Comparison of ENCODE assay signal across 28 mouse cellular contexts in genomic region chr13:114315374-114315773, GRCm38 (mm10).
DNase-seq lines count a peak whose midpoint lies in the region; ATAC-seq and TF ChIP-seq lines count a peak whose summit lies in the region.
"Had no signal": no experiment of that assay in that cellular context is flagged by ENCODE, and none has a peak within 500 bp of the region (broad histone marks: within the 10 kb centered on the region; RNA-seq: fewer than 3 reads in every experiment).

No protein-coding gene starts in this region.

- peaks cover 4% of the 10 kb centered on the region for H3K36me3 ChIP-seq in liver, embryonic 12.5 days
- H3K36me3 ChIP-seq in liver, postnatal 0 days (replicated peaks; ENCODE audit: insufficient read depth, low read length): peaks cover 4% of the 10 kb centered on the region; the same call in 1 of the 2 replicates
- no peaks in the 10 kb centered on the region for H3K36me3 ChIP-seq in liver, embryonic 14.5 days (replicated peaks; ENCODE audit: control insufficient read depth, insufficient read depth, low read depth)
- peaks cover 3% of the 10 kb centered on the region; the same call in 1 of the 2 replicates for H3K36me3 ChIP-seq in kidney, embryonic 14.5 days (ENCODE audit: control insufficient read depth, insufficient read depth, low read length)

- peaks cover 13% of the 10 kb centered on the region for H3K4me1 ChIP-seq in liver, embryonic 12.5 days
- no peaks in the 10 kb centered on the region for H3K4me1 ChIP-seq in liver, postnatal 0 days (ENCODE audit: insufficient read depth)
- peaks cover 0 to 5% of the 10 kb centered on the region in 2 experiments; a peak in 2 of 4 replicates for H3K4me1 ChIP-seq in liver, embryonic 14.5 days (replicated peaks; ENCODE audit: control insufficient read depth in 2 of 2, insufficient read depth in 2 of 2, low read length in 1 of 2)
- 0 out of 2 replicates have a peak, but pooled peaks cover 3% of the 10 kb centered on the region for H3K4me1 ChIP-seq in kidney, embryonic 14.5 days (ENCODE audit: control insufficient read depth, insufficient read depth, low read length)
- H3K4me1 ChIP-seq: embryonic facial prominence, embryonic 12.5 days; embryonic facial prominence, embryonic 15.5 days; heart, embryonic 10.5 days had no signal

- no peak overlapping the region for H3K4me2 ChIP-seq in liver, embryonic 12.5 days
- no peak overlapping the region for H3K4me2 ChIP-seq in liver, postnatal 0 days (ENCODE audit: low read depth, low read length)
- H3K4me2 ChIP-seq in liver, embryonic 14.5 days (ENCODE audit: low read depth): no peak overlapping the region
- no peak overlapping the region for H3K4me2 ChIP-seq in kidney, embryonic 14.5 days (replicated peaks; ENCODE audit: low read depth, low read length)
- H3K4me2 ChIP-seq: embryonic facial prominence, embryonic 12.5 days; embryonic facial prominence, embryonic 15.5 days; heart, embryonic 13.5 days; hindbrain, embryonic 14.5 days had no signal

- peak overlapping the region; percentile 51; the same call in 1 of the 2 replicates for H3K27ac ChIP-seq in liver, embryonic 12.5 days
- H3K27ac ChIP-seq in liver, postnatal 0 days (ENCODE audit: low read depth): no peak overlapping the region
- no peak overlapping the region for H3K27ac ChIP-seq in liver, embryonic 14.5 days
- H3K27ac ChIP-seq in kidney, embryonic 14.5 days (ENCODE audit: low read depth, low read length): no peak overlapping the region
- H3K27ac ChIP-seq: embryonic facial prominence, embryonic 12.5 days; embryonic facial prominence, embryonic 15.5 days; heart, adult 2 months; heart, embryonic 10.5 days; heart, embryonic 13.5 days; hindbrain, embryonic 14.5 days; hindbrain, postnatal 0 days had no signal

- H3K9me3 ChIP-seq in liver, embryonic 12.5 days (replicated peaks): no peaks in the 10 kb centered on the region
- no peaks in the 10 kb centered on the region for H3K9me3 ChIP-seq in liver, postnatal 0 days (ENCODE audit: low read length)
- no peaks in the 10 kb centered on the region for H3K9me3 ChIP-seq in liver, embryonic 14.5 days (ENCODE audit: control insufficient read depth, low read length)
- no peaks in the 10 kb centered on the region for H3K9me3 ChIP-seq in kidney, embryonic 14.5 days (ENCODE audit: control insufficient read depth, low read length)
- H3K9me3 ChIP-seq: embryonic facial prominence, embryonic 12.5 days; embryonic facial prominence, embryonic 15.5 days; G1E; heart, embryonic 10.5 days; heart, embryonic 13.5 days had no signal

- 57% methylated on average over 3 of the region's 3 CpGs for WGBS in liver, embryonic 12.5 days (ENCODE audit: insufficient replicate concordance)
- 74% methylated on average over 3 of the region's 3 CpGs for WGBS in liver, postnatal 0 days (ENCODE audit: insufficient replicate concordance)
- WGBS in liver, embryonic 14.5 days (ENCODE audit: insufficient replicate concordance): 53% methylated on average over 3 of the region's 3 CpGs
- WGBS in kidney, embryonic 14.5 days: 99% methylated on average over 3 of the region's 3 CpGs

- no peak for TF ChIP-seq EP300 in liver, postnatal 0 days (IDR thresholded peaks at IDR 0.05; ENCODE audit: low read depth)
- TF ChIP-seq EP300 in liver, embryonic 14.5 days (IDR thresholded peaks at IDR 0.05; ENCODE audit: low read depth): 0 out of 2 replicates have a peak, but pooled peaks have one; percentile 37

- TF ChIP-seq CTCF in liver, postnatal 0 days (IDR thresholded peaks at IDR 0.05; ENCODE audit: low read depth): no peak
- TF ChIP-seq CTCF in liver, embryonic 14.5 days (IDR thresholded peaks at IDR 0.05; ENCODE audit: low read depth): no peak

- no peak overlapping the region for H3K9ac ChIP-seq in liver, embryonic 12.5 days
- H3K9ac ChIP-seq in liver, postnatal 0 days (replicated peaks): no peak overlapping the region
- no peak overlapping the region for H3K9ac ChIP-seq in liver, embryonic 14.5 days (replicated peaks)
- no peak overlapping the region for H3K9ac ChIP-seq in kidney, embryonic 14.5 days (ENCODE audit: low read depth, low read length)
- H3K9ac ChIP-seq: embryonic facial prominence, embryonic 12.5 days; embryonic facial prominence, embryonic 15.5 days; forebrain, postnatal 0 days; heart, embryonic 13.5 days; hindbrain, embryonic 14.5 days had no signal

- peak; percentile 84 for ATAC-seq in liver, embryonic 12.5 days
- no peak for ATAC-seq in liver, postnatal 0 days
- peak; percentile 78 for ATAC-seq in liver, embryonic 14.5 days (ENCODE audit: insufficient read depth)
- ATAC-seq in kidney, embryonic 14.5 days (ENCODE audit: low FRiP score, low TSS enrichment): no peak
- ATAC-seq: forebrain, embryonic 14.5 days; forebrain, postnatal 0 days; hindbrain, postnatal 0 days; Patski had no signal

- no peaks in the 10 kb centered on the region for H3K27me3 ChIP-seq in liver, embryonic 12.5 days (replicated peaks)
- no peaks in the 10 kb centered on the region for H3K27me3 ChIP-seq in liver, postnatal 0 days (ENCODE audit: insufficient read depth, low read length)
- H3K27me3 ChIP-seq in liver, embryonic 14.5 days (ENCODE audit: control insufficient read depth, insufficient read depth, low read length): no peaks in the 10 kb centered on the region
- no peaks in the 10 kb centered on the region for H3K27me3 ChIP-seq in kidney, embryonic 14.5 days (ENCODE audit: control insufficient read depth, insufficient read depth, low read length)
- H3K27me3 ChIP-seq: CH12.LX; embryonic facial prominence, embryonic 12.5 days; embryonic facial prominence, embryonic 15.5 days; heart, embryonic 13.5 days; Patski had no signal

- DNase-seq in liver, postnatal 0 days: no peak
- peak; percentile 16 for DNase-seq in c-Kit-positive CD71-positive TER-119-negative erythroid progenitor cells, embryonic 14.5 days (ENCODE audit: low read depth)
- peak in 2 of 3 experiments; percentile 19 to 24 for DNase-seq in liver, embryonic 14.5 days (ENCODE audit: low read depth in 3 of 3, low spot score in 3 of 3)
- DNase-seq in right cerebral cortex, postnatal 14 days: no peak
- DNase-seq in gastrocnemius, postnatal 4 days (ENCODE audit: low spot score in 2 of 2): no peak
- DNase-seq: adrenal gland, postnatal 10 days; adrenal gland, postnatal 36 days; B cell, adult 2 months; cerebellum, adult 18-20 months; cerebellum, adult 9-10 months; cerebellum, postnatal 14 days; forebrain, postnatal 0 days; gastrocnemius, postnatal 25 days; heart, adult 2 months; heart, postnatal 14 days; heart, postnatal 4 days had no signal

- no peak overlapping the region for H3K4me3 ChIP-seq in liver, embryonic 12.5 days
- H3K4me3 ChIP-seq in liver, postnatal 0 days (ENCODE audit: low read depth, low read length): no peak overlapping the region
- no peak overlapping the region for H3K4me3 ChIP-seq in liver, embryonic 14.5 days (ENCODE audit: insufficient read depth in 1 of 2, low read depth in 2 of 2, low read length in 2 of 2)
- no peak overlapping the region for H3K4me3 ChIP-seq in kidney, embryonic 14.5 days (ENCODE audit: low read length)
- H3K4me3 ChIP-seq: embryonic facial prominence, embryonic 12.5 days; embryonic facial prominence, embryonic 15.5 days; heart, adult 2 months; heart, embryonic 10.5 days; heart, embryonic 13.5 days had no signal

Comparison
In these comparisons a context has a peak if more than half of its experiments do, and no peak if none do; other contexts are left out.
1. ATAC-seq: peak in liver, embryonic 12.5 days (single experiment) and liver, embryonic 14.5 days (single experiment); none in liver, postnatal 0 days (single experiment) and kidney, embryonic 14.5 days (single experiment).
2. DNase-seq: peak in c-Kit-positive CD71-positive TER-119-negative erythroid progenitor cells, embryonic 14.5 days (single experiment) and liver, embryonic 14.5 days (2 of 3); none in liver, postnatal 0 days (single experiment), right cerebral cortex, postnatal 14 days (single experiment) and gastrocnemius, postnatal 4 days (0 of 2).